Mouse (Mus musculus) frontal cortex, adult (tissue): ENCODE measurements around the gene Nnat.
A peak's percentile ranks its signal among the peaks of the same experiment; 100 is the strongest.

ENCODE experiments used
- ATAC-seq: cut with Nextera tagmentation; 2 replicates; pipeline ENCODE4 v1.9.2; 2017; ENCODE audit warnings: mild to moderate bottlenecking, moderate library complexity, mixed read lengths; ENCODE audit not compliant: low TSS enrichment

Gene Nnat

GRCm38 (mm10) chr2:157559858-157560257 lies at the start of gene Nnat:
TSS of gene Nnat (plus strand) at chr2:157560078.
- no peak for ATAC-seq

- ATAC-seq = peak; percentile 52; the same call in 1 of the 2 replicates
Measured at GRCm38 (mm10) chr2:157512859-157513258, 47.0 kb upstream of the Nnat start.

GRCm38 (mm10) chr2:157513737-157514208 lies 46.1 kb upstream of the Nnat start:
- ATAC-seq = no peak

GRCm38 (mm10) chr2:157514353-157514752 lies 45.5 kb upstream of the Nnat start:
- no peak for ATAC-seq

- no peak for ATAC-seq
Measured at GRCm38 (mm10) chr2:157517526-157517925, 42.4 kb upstream of the Nnat start.

- ATAC-seq = no peak
Measured at GRCm38 (mm10) chr2:157518451-157518850, 41.4 kb upstream of the Nnat start.

GRCm38 (mm10) chr2:157519452-157519851 lies 40.4 kb upstream of the Nnat start:
- ATAC-seq = no peak

- peak; percentile 57; the same call in 1 of the 2 replicates for ATAC-seq
Measured at GRCm38 (mm10) chr2:157520496-157520895, 39.4 kb upstream of the Nnat start.

- no peak for ATAC-seq
Measured at GRCm38 (mm10) chr2:157522556-157522955, 37.3 kb upstream of the Nnat start.

- no peak for ATAC-seq
Measured at GRCm38 (mm10) chr2:157530056-157530955, 29.6 kb upstream of the Nnat start.

GRCm38 (mm10) chr2:157531681-157532426 lies 28.0 kb upstream of the Nnat start:
- no peak for ATAC-seq

- ATAC-seq = no peak
Measured at GRCm38 (mm10) chr2:157534163-157534562, 25.7 kb upstream of the Nnat start.

GRCm38 (mm10) chr2:157536476-157537081 lies 23.3 kb upstream of the Nnat start:
- no peak for ATAC-seq

- ATAC-seq = 0 out of 2 replicates have a peak, but pooled peaks have one; percentile 53
Measured at GRCm38 (mm10) chr2:157537118-157537517, 22.8 kb upstream of the Nnat start.

GRCm38 (mm10) chr2:157540073-157540952 lies 19.6 kb upstream of the Nnat start:
- ATAC-seq = peak; percentile 71; the same call in 1 of the 2 replicates

GRCm38 (mm10) chr2:157540953-157541569 lies 18.8 kb upstream of the Nnat start:
- ATAC-seq = no peak

GRCm38 (mm10) chr2:157541631-157542030 lies 18.2 kb upstream of the Nnat start:
- ATAC-seq = no peak

- no peak for ATAC-seq
Measured at GRCm38 (mm10) chr2:157542415-157542814, 17.5 kb upstream of the Nnat start.

- no peak for ATAC-seq
Measured at GRCm38 (mm10) chr2:157544333-157544888, 15.5 kb upstream of the Nnat start.

GRCm38 (mm10) chr2:157546686-157547085 lies 13.2 kb upstream of the Nnat start:
- no peak for ATAC-seq
